Mouse (Mus musculus): ENCODE measurements at regions not wholly inside any gene's neighbourhood (a gene's known extent, or its start where the extent isn't known, plus 50 kb on each side); places are given as distances from the start of the nearest gene placed in this dataset.

- peak; percentile 27 for DNase-seq
Observed at GRCm38 (mm10) chr3:131056893-131057660, 53.2 kb upstream of the Lef1 start.

GRCm38 (mm10) chr3:131054241-131054972 lies 55.9 kb upstream of the Lef1 start:
- no peak for DNase-seq

GRCm38 (mm10) chr3:131047716-131048115 lies 62.6 kb upstream of the Lef1 start:
- no peak for DNase-seq

DNA sequence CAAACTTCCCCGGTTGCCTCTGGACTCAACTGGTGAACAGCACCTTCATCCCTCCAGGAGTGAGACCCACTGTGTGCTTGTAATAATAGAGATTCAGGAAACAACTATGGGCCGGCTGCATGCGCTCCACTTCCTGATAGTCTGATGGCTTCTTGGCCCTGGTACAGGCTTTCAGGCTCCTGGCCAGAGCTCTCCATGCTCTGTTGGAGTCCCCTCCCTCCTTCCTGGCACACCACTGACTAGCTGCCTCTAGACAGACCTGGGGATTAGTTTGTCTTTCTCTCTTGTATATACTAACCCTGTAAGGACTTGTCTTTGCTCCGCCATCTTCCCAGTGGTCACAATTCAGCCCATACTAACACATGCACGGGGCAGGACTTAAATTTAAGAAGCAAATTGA lies 63.9 kb upstream of the Lef1 start:
- DNase-seq: peak; percentile 7

- no peak for DNase-seq
Observed at GRCm38 (mm10) chr3:131040214-131040825, 70.0 kb upstream of the Lef1 start.

DNA sequence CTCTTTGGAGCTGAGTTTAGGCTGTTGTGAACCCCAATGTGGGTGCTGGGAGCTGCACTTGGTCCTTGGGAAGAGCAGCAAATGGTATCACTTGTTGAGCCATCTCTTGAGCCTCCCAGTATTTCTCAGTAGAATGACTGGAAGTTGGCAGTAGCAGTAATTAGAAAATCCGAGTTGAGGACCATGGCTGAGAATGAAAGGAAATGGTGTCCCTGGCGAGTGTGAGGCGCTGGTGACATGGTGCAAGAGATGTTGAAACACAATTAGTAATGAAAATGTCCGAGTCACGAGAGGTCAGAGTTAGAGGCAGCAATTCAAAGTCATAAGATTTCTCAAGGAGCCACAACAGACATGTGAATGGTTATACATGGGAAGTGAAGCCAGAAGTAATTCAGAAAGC lies 73.2 kb upstream of the Lef1 start:
- peak; percentile 22 for DNase-seq

- DNase-seq: no peak
Observed at GRCm38 (mm10) chr3:131034774-131035173, 75.5 kb upstream of the Lef1 start.

- DNase-seq: no peak
Observed at GRCm38 (mm10) chr3:131026336-131026735, 83.9 kb upstream of the Lef1 start.

GRCm38 (mm10) chr3:131019163-131019956 lies 90.9 kb upstream of the Lef1 start:
- DNase-seq: peak; percentile 42

DNA sequence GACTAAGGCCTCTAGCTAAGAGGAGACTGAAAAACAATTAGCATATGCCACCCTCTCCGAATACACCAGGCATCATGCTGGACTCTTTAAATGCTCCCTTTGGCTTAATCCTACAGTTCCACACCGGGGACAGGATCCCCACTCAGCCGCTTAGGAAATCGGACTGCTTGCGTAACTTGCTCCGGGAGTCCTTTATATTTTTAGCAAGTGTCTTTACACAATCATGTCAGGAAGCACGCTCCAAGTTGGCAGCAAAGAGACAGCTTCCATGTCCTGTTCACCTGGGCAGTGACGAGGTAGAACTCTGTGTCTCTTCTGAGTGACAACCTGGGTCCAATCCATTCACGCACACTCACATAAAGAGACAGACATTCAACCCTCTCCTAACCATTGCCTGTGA lies 92.4 kb upstream of the Lef1 start:
- DNase-seq: peak; percentile 46

DNA sequence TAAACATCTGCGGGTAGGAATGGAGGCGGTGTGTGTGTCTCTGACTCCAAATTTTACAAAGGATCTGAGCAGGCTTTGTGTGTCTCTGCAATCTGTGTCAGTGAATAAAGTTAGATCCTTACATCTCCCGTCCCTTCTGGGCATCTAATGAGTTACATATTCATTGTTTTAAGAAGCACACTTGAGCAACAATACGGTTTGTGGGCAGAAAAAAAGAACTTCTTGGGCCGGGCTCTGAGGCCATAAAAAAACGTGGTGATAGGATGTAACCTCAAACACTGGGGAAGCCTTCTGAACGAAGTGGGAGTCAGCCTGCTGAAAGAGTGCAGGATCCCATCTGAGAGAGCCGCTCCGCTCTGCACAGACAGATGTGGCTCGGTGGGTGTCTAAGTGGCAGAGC lies 94.2 kb upstream of the Lef1 start:
- no peak for DNase-seq

GRCm38 (mm10) chr3:131014092-131014716 lies 96.1 kb upstream of the Lef1 start:
- DNase-seq: no peak

DNA sequence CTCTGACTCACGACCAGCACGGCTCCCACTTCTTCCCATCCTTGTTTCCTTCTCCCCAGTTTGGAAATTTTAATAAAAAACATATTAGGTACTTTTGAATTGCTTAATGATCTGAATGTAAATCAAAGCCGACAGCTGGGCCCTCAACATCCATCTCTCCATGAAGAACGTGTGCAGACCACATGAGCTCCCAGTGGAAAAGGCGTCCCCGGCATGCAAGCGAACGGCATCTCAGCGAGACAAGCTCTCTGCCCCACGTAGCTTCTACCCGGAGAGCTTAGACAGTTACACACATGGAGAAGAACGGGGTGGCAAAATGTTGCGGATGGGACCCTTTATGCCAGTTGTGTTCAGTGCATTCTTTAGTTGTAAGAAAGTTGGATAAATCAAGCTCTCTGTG lies 109.6 kb upstream of the Lef1 start:
- no peak for DNase-seq

DNA sequence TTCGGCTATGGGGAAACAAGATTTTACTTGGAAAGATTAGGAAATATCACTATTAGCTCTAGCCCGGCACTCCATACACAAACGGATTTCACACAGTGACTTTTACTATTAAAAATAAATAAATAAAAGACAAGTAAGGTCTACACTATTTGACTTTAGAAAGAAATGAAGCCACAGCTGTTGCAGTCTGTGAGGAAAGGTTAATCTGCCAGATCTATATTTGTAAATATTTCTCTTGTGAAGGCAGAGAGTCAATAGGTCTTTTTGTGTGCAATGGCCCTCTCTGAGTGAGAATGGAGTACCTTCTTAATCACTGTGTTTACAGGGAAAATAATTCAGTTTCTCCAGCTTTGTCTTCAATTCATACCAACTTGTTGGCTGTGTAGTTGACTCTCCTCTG lies 110.0 kb upstream of the Lef1 start:
- DNase-seq: no peak

DNA sequence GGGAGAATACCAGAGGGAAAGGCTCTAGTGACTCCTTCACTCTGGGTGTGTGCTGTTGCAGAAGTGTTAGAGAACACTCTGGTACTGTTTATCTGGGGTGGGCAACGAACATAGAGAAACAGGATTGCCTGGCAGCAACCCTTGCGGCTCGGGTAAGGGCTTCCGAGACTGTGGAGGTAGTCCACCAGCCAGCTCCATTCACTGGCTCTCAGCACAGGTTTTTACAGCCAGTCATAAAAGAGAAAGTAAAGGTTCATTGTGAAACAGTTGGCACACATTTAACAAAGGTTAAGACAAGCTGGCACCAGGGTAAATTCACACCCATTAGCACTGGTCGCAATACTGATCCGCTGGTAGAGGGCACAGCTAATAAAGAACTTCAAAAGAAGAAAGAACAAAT lies 110.5 kb upstream of the Lef1 start:
- peak; percentile 22 for DNase-seq

GRCm38 (mm10) chr3:130998433-130998832 lies 111.8 kb upstream of the Lef1 start:
- DNase-seq: no peak

DNA sequence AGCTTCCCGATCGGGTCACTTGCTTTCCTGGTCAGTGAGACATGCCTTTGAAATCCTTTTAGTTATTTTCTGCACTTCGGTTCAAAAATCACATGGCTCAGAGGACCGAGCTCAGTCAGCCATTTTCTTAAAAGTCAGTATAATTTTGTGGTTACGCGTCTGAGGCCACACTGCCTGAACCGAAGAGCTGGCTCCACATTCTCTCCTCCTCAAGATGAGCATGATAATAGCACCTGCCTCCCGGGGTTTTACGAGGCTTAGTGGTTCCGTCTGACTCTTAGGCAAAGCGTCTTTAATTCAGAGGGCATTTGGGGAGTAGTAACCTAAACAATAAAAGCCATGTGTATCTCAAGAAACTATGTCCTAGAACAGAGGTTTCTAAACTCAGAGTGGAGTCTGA lies 113.5 kb upstream of the Lef1 start:
- DNase-seq: no peak

DNA sequence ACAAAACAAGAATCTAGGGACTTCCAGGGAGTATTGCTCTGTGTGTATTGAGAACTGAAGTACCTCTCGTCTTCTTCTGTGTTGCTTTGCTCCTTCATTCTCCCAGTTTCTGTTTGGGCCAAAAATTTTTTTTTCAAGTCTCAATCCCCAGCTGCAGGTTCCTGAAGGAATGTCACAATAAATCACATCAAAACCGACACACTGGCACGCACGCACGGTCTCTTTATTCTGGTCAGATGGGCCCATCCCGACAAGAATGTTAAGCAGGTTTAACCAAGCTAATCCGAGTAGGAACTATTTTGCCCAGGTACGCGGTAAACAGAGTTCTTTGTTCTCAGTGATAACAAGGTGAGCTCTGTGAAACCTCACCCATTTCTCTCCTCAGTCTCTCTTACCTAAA lies 118.3 kb upstream of the Lef1 start:
- no peak for DNase-seq

DNA sequence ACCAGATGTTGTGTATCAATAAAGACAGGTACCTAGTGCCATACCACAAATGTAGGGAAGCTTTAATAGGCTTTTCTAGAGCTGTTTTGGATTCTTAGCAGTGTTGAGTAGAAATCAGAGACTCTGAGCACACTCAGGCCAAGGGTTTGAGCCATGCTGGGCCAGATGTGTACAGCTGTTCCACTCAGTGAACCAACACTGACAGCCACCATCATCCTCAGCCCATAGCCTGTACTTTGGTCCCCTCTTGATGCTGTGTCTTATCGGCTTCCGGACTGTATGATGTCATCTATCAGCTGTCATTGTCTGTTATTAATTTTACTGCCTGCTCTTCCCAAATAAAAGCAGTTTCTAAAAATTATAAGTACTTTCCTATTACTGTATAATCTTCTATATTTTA lies 123.6 kb upstream of the Lef1 start:
- DNase-seq: no peak

- DNase-seq: no peak
Observed at GRCm38 (mm10) chr3:130986101-130986500, 124.2 kb upstream of the Lef1 start.

- DNase-seq: no peak
Observed at GRCm38 (mm10) chr3:130981566-130981965, 128.7 kb upstream of the Lef1 start.

DNA sequence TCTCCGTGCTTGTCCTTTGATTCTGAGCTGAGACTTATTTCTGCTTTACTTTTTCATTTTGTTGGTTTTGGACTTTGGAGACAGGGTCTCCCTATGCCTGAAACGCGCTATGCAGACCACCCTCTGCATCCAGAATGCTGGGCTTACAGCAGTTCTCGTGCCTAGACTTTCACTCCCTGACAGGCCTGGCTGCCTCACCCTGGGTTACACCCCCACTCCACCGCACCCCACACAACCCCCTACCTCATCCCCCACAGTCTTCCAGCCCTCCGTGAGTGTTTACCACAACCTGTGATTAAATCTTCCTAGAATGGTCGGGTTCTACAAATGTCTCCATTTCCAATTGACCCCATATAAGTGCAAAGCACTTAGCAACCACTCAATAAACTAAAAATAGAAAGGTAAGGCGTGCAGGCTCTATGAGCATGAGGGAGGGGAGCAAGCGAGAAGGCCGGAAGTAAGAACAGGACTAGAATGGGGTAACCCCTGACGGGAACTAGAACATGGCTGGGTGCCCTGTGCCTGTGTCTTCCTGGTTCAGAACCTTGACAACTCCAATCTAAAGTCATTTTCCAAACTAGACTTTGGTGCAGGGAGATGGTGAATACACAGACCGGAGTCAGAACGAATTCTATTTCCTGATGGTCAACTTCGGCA lies 131.2 kb upstream of the Lef1 start:
- DNase-seq: peak; percentile 3
